Mouse (Mus musculus) G1E-ER4 (cell line): ENCODE results near the gene Ubap2l. TPM values are rescaled to one million over a fixed set of nuclear protein-coding genes. Genes with fewer than 3 reads are reported as not detected.

Source experiments
- GATA1 ChIP-seq: IDR thresholded peaks from one replicate; pipeline ENCODE4 v1.8.0; 2012; ENCODE audit warnings: low read length, inconsistent platforms
- polyA plus RNA-seq: library from polyadenylated mRNA; stranded (reverse); fragments of >175 nt; gene quantifications from 2 replicates; pipeline ENCODE4 v1.2.3, GENCODE M21; 2012

The Ubap2l gene
- 158 and 183 TPM in 2 replicates for polyA plus RNA-seq

GRCm38 (mm10) chr3:90052351-90053241 is at the start of gene Ubap2l:
Ubap2l (minus strand) TSS chr3:90052628.
- TF ChIP-seq GATA1: no peak

- no peak for TF ChIP-seq GATA1
Observed at GRCm38 (mm10) chr3:90101673-90102072, 49.2 kb upstream of the Ubap2l start.

- no peak for TF ChIP-seq GATA1
Observed at GRCm38 (mm10) chr3:90101010-90101409, 48.6 kb upstream of the Ubap2l start.

GRCm38 (mm10) chr3:90097928-90098327 is 45.5 kb upstream of the Ubap2l start:
- TF ChIP-seq GATA1: no peak

- no peak for TF ChIP-seq GATA1
Observed at GRCm38 (mm10) chr3:90094453-90094852, 42.0 kb upstream of the Ubap2l start.

- TF ChIP-seq GATA1: no peak
Observed at GRCm38 (mm10) chr3:90090892-90091291, 38.5 kb upstream of the Ubap2l start.

GRCm38 (mm10) chr3:90088617-90089016 is 36.2 kb upstream of the Ubap2l start:
- no peak for TF ChIP-seq GATA1

GRCm38 (mm10) chr3:90086068-90086467 is 33.6 kb upstream of the Ubap2l start:
- no peak for TF ChIP-seq GATA1

GRCm38 (mm10) chr3:90085281-90085680 is 32.9 kb upstream of the Ubap2l start:
- no peak for TF ChIP-seq GATA1

- no peak for TF ChIP-seq GATA1
Observed at GRCm38 (mm10) chr3:90084790-90085189, 32.4 kb upstream of the Ubap2l start.

- TF ChIP-seq GATA1: no peak
Observed at GRCm38 (mm10) chr3:90083698-90084324, 31.4 kb upstream of the Ubap2l start.

GRCm38 (mm10) chr3:90083034-90083433 is 30.6 kb upstream of the Ubap2l start:
- no peak for TF ChIP-seq GATA1

GRCm38 (mm10) chr3:90081365-90082240 is 29.2 kb upstream of the Ubap2l start:
- no peak for TF ChIP-seq GATA1

- no peak for TF ChIP-seq GATA1
Observed at GRCm38 (mm10) chr3:90080498-90080863, 28.1 kb upstream of the Ubap2l start.

GRCm38 (mm10) chr3:90079763-90080497 is 27.5 kb upstream of the Ubap2l start:
- TF ChIP-seq GATA1: no peak
